Mouse (Mus musculus) midbrain, embryonic 15.5 days (tissue): ENCODE results near the gene Pin4. TPM values are rescaled to one million over a fixed set of nuclear protein-coding genes. Genes with fewer than 3 reads are reported as not detected.
"Not testable (repeated sequence)": the region's sequence is repeated elsewhere in the genome, so short reads cannot be mapped to it uniquely, and the experiment has no call there.

Source experiments
- ATAC-seq: fragments of 200-750 bp; cut with Nextera tagmentation; replicated peaks from 2 replicates; pipeline ENCODE4 v1.8.0; 2017; ENCODE audit warnings: moderate TSS enrichment
- H3K27ac ChIP-seq: fragments of 300-500 bp; sonication (generic); 2 replicates; pipeline ENCODE4 v1.5.1; 2015; ENCODE audit warnings: mild to moderate bottlenecking, inconsistent platforms
- H3K27me3 ChIP-seq: fragments of 300-500 bp; sonication (generic); replicated peaks from 2 replicates; pipeline ENCODE4 v1.6.1; 2015; ENCODE audit warnings: inconsistent platforms
- H3K36me3 ChIP-seq: fragments of 300-500 bp; sonication (generic); replicated peaks from 2 replicates; pipeline ENCODE4 v1.6.1; 2015; ENCODE audit warnings: inconsistent platforms
- H3K4me1 ChIP-seq: fragments of 300-500 bp; sonication (generic); 2 replicates; pipeline ENCODE4 v1.6.1; 2015; ENCODE audit warnings: inconsistent platforms
- H3K4me2 ChIP-seq: fragments of 300-500 bp; sonication (generic); 2 replicates; pipeline ENCODE4 v1.6.1; 2015; ENCODE audit warnings: inconsistent platforms, mild to moderate bottlenecking, moderate library complexity
- H3K4me3 ChIP-seq: fragments of 300-500 bp; sonication (generic); 2 replicates; pipeline ENCODE4 v1.5.1; 2015; ENCODE audit warnings: mild to moderate bottlenecking, inconsistent platforms
- H3K9ac ChIP-seq: fragments of 300-500 bp; sonication (generic); 2 replicates; pipeline ENCODE4 v1.6.1; 2015; ENCODE audit warnings: mild to moderate bottlenecking, inconsistent platforms
- H3K9me3 ChIP-seq: fragments of 300-500 bp; sonication (generic); 2 replicates; pipeline ENCODE4 v1.6.1; 2016; ENCODE audit warnings: inconsistent platforms
- WGBS: fragments of 180-500 bp; shearing (Covaris S2); methylation state at CpG from one replicate; pipeline ENCODE4 v1.1.7; 2015; ENCODE audit warnings: mixed read lengths; 5-methylcytosine and 5-hydroxymethylcytosine counted together
- polyA plus RNA-seq: library from polyadenylated mRNA; unstranded; fragments of >200 nt; fragmentation: Nextera tagmentation; extraction: Ambion mirVana; gene quantifications from 2 replicates; pipeline ENCODE4 v1.2.1, GENCODE M21; 2015

Pin4 gene
- polyA plus RNA-seq, 1 experiment from 2014 or later, result 63.9 TPM

DNA sequence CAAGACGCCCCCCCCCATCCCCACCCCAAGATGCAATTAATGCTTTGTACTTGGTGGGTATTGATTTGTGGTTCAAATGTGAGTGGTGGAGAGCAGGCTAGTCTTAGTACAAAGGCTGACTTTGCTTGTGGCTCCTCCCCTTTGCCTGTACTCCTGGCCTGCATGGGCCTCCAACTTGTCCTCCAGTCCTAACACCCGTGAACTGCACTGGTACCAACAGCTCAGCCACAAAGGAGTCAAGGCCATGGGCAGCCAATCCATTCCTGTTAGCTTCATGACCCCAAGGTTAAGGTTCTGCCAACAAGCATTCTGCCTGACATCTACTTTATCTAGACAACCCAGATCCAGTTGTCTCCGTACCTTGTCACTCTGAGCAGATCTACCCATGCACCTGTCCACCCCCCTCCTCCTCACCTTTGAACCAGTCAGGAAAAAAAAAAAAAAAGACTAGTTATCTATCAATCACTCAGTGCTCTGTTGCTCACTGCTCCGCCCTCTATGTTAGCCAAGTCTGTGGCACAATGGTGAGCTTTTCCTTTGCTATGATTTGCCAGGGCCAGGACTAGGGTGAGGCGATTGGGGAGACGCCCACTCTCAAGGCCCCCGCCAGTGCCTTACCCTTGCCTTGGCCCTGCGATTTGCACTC lies 33.3 kb upstream of the Pin4 start:
- Histone ChIP-seq H3K27ac (no peak overlapping the region), H3K36me3 (no peaks in the 10 kb centered on the region), H3K4me3 (no peak overlapping the region), H3K27me3 (no peaks in the 10 kb centered on the region), H3K9me3 (no peaks in the 10 kb centered on the region), H3K4me2 (no peak overlapping the region), H3K9ac (no peak overlapping the region), H3K4me1 (peaks cover 21% of the 10 kb centered on the region)
- ATAC-seq, result no peak
- WGBS, result 89% methylated on average over 8 of the region's 8 CpGs

GRCm38 (mm10) chrX:102090605-102091004 lies 28.6 kb upstream of the Pin4 start:
- Histone ChIP-seq H3K4me3 (no peak overlapping the region), H3K27me3 (0 out of 2 replicates have a peak, but pooled peaks cover 3% of the 10 kb centered on the region), H3K4me1 (no peaks in the 10 kb centered on the region), H3K36me3 (no peaks in the 10 kb centered on the region), H3K9me3 (no peaks in the 10 kb centered on the region), H3K27ac (no peak overlapping the region), H3K4me2 (no peak overlapping the region), H3K9ac (no peak overlapping the region)
- ATAC-seq, result no peak
- 84% methylated on average over 3 of the region's 3 CpGs for WGBS

DNA sequence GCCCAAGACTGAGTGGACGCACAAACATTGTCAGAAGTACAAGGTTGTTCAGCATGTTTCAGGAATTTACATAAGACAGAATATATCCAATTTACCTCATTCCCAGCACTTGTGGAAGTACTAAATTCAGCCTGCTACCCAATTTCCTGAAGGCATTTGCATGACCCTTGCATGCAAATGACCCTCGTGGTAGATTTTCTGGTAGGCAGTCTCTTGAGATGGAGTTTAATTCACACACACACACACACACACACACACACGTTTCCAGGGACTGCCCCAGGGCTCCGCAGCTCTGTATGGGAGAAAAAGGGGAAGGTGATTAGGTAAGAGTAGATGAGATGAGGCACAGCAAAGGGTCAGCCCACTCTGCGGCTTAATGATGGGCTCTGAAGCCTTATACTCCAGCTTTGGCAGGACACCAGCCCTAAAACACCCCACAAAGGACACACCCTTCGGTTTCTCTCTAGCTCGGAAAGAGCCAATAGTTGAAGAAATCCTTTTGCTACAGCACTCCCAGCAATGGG lies 24.8 kb upstream of the Pin4 start:
- 64% methylated on average over 7 of the region's 7 CpGs for WGBS
- Histone ChIP-seq H3K9me3 (no peaks in the 10 kb centered on the region), H3K36me3 (no peaks in the 10 kb centered on the region), H3K9ac (no peak overlapping the region), H3K4me2 (no peak overlapping the region), H3K4me3 (no peak overlapping the region), H3K27me3 (0 out of 2 replicates have a peak, but pooled peaks cover 3% of the 10 kb centered on the region), H3K4me1 (no peaks in the 10 kb centered on the region), H3K27ac (no peak overlapping the region)
- no peak for ATAC-seq

DNA sequence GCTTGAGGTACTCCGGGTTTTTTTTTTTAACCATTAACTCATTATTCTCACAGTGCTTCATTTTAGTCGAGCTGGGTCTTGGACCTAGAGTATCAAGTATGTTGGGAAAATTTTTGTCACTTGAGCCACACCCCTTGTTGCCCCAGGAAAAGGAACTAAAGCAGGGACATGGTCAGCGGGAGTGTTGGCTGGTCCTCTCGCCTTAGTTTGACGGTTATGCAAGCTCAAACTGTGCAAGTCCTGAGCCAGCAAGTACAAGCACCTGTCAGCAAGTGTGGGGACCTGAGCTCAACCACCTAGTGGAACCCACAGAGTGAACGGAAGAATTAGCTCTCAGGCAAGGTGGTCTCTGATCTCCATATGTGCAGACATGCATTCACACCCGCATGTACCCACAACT lies 17.4 kb upstream of the Pin4 start:
- Histone ChIP-seq H3K4me2 (no peak overlapping the region), H3K36me3 (no peaks in the 10 kb centered on the region), H3K9me3 (no peaks in the 10 kb centered on the region), H3K4me3 (no peak overlapping the region), H3K4me1 (no peaks in the 10 kb centered on the region), H3K9ac (no peak overlapping the region), H3K27ac (no peak overlapping the region), H3K27me3 (no peaks in the 10 kb centered on the region)
- no peak for ATAC-seq
- WGBS, result 64% methylated on average over 7 of the region's 7 CpGs

- not testable (repeated sequence) for H3K4me3 ChIP-seq, H3K4me2 ChIP-seq, H3K36me3 ChIP-seq, H3K27ac ChIP-seq, H3K9me3 ChIP-seq, ATAC-seq, H3K4me1 ChIP-seq, H3K27me3 ChIP-seq, H3K9ac ChIP-seq
- 65% methylated on average over 2 of the region's 2 CpGs for WGBS
Measured at GRCm38 (mm10) chrX:102103830-102104229, 15.4 kb upstream of the Pin4 start.

DNA sequence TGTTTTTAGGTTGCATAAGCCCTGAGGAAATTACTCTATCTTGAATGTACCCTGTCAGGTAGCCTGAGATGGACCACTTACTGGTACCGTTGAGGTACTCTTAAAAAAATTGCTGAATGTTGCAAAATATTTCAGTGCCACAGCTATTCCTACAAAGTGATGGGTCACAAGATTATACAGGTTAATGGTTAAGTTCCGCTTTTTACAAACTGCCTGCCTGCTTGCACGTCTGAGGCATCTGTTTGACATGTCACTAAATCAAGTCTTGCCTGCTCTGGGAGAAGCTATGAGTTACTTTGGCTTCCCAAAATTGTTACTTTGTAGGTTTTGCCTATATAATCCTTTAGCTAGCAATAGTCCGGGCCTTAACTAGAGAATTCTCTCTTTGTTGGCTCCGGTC lies 9.9 kb upstream of the Pin4 start:
- H3K27ac ChIP-seq, H3K27me3 ChIP-seq, H3K4me3 ChIP-seq, H3K4me2 ChIP-seq, H3K9me3 ChIP-seq, H3K9ac ChIP-seq, H3K4me1 ChIP-seq, H3K36me3 ChIP-seq, ATAC-seq: not testable (repeated sequence)
- WGBS, result 83% methylated on average over 5 of the region's 5 CpGs

DNA sequence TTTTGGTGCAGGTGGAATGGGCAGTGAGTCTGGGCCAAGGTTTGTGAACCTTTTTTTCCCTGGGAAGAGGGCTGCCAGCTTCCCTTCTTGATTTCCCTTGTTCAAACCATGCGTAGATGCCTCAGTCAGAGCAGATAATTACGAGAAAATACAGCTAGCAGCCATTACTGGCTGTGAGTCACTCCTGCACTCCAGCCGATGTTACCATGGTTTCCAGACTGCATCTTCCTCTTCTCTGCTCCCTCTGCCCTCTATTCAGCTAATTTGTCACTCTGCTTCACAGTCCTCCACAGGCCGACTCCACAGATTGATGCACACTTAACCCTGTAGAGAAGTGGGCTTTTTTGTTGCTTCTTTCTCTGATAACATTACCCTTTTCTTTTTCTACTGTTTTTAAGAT lies 3.6 kb upstream of the Pin4 start:
- no peaks in the 10 kb centered on the region for H3K36me3 ChIP-seq
- WGBS, result 36% methylated on average over 4 of the region's 4 CpGs
- ATAC-seq, result no peak
- H3K9me3 ChIP-seq, result no peaks in the 10 kb centered on the region
- H3K27me3 ChIP-seq, result 0 out of 2 replicates have a peak, but pooled peaks cover 2% of the 10 kb centered on the region
- H3K9ac ChIP-seq, result no peak overlapping the region
- H3K4me1 ChIP-seq, result peaks cover 4% of the 10 kb centered on the region; the same call in 1 of the 2 replicates
- H3K4me3 ChIP-seq, result no peak overlapping the region
- H3K27ac ChIP-seq, result peak overlapping the region; percentile 74
- no peak overlapping the region for H3K4me2 ChIP-seq

DNA sequence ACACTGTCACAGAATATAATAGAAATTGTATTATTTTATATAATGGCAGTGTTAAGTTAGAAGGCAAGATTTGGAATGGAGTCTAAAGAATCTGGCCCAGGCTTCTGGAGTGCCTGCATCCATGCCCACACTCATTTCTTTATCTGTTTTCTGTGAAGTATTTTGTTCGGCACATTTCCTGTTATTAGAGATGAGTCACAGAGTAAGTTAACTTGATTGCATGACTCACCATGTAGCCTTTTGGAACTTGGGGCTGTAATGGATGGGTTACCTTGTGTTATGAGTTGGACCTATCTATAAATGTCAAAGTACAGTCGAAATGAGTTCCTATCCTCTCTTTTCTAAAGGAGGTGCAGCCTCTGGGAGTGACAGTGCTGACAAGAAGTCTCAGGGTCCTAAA lies 2.1 kb downstream of the Pin4 start:
- Histone ChIP-seq H3K36me3 (no peaks in the 10 kb centered on the region), H3K4me3 (no peak overlapping the region), H3K9ac (no peak overlapping the region), H3K9me3 (no peaks in the 10 kb centered on the region), H3K4me1 (peaks cover 4% of the 10 kb centered on the region; the same call in 1 of the 2 replicates), H3K27me3 (no peaks in the 10 kb centered on the region), H3K4me2 (no peak overlapping the region), H3K27ac (no peak overlapping the region)
- WGBS, result 84% methylated on average over 2 of the region's 2 CpGs
- ATAC-seq, result no peak

DNA sequence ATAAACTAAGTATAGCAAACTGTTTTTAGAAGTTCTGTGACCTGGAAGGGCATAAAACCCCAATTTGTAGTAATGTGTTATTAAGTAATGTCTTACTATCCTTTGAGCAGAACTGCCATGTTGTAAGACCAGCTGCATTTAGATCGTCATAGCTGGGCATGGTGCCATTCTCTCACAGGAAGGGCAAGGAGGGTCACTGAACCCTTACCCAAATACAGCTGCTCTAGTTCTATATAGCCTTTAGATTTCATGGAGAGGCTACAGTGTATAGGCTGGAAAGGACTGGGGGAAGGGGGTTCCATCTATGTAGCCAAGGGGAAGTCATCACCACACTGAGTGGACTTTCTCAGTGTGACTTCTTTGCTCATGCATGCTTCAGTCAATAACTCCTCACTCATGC lies 21.9 kb downstream of the Pin4 start:
- no peak overlapping the region for H3K4me3 ChIP-seq
- no peaks in the 10 kb centered on the region for H3K27me3 ChIP-seq
- H3K9me3 ChIP-seq, result no peaks in the 10 kb centered on the region
- no peaks in the 10 kb centered on the region for H3K36me3 ChIP-seq
- WGBS, result 80% methylated on average over 1 of the region's 1 CpGs
- H3K9ac ChIP-seq, result no peak overlapping the region
- H3K4me2 ChIP-seq, result no peak overlapping the region
- H3K4me1 ChIP-seq, result no peaks in the 10 kb centered on the region
- H3K27ac ChIP-seq, result no peak overlapping the region
- no peak for ATAC-seq

- Histone ChIP-seq H3K9ac (peak within 1 kb of the TSS; percentile 29; the same call in 1 of the 2 replicates), H3K4me2 (peak within 1 kb of the TSS; percentile 64), H3K4me3 (peak within 1 kb of the TSS; percentile 43), H3K36me3 (no peaks in the 10 kb centered on the region), H3K27ac (peak within 1 kb of the TSS; percentile 74), H3K4me1 (no peaks in the 10 kb centered on the region), H3K9me3 (no peaks in the 10 kb centered on the region), H3K27me3 (no peaks in the 10 kb centered on the region)
- ATAC-seq, result peak; percentile 100
- WGBS, result 21% methylated on average over 42 of the region's 42 CpGs
Measured at GRCm38 (mm10) chrX:102156618-102157422, 37.6 kb downstream of the Pin4 start, which contains the start of gene Ercc6l. TSS of gene Ercc6l (minus strand) at chrX:102157091.

DNA sequence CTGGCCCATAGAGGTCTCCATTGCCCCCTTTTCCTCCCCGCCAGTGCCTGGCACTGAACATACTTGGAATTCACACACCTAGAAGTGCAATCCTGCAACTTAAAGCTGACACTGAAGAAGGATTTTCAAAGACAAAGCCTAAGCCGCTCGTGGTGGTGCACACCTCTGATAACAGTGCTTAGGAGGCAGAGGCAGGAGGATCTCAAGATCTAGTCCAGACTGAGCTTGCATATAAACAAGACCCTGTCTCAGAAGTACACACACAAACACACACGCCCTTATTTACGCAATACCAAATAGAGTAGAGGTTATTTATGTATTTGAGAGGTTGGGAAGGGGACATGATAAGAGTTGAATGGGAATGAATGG lies 38.2 kb downstream of the Pin4 start:
- ATAC-seq, result no peak; the same call in 1 of the 2 replicates
- no peaks in the 10 kb centered on the region for H3K9me3 ChIP-seq
- no peaks in the 10 kb centered on the region for H3K27me3 ChIP-seq
- peak overlapping the region; percentile 74 for H3K27ac ChIP-seq
- H3K9ac ChIP-seq, result peak overlapping the region; percentile 29; the same call in 1 of the 2 replicates
- whole genome bisulfite sequencing, result 49% methylated on average over 5 of the region's 5 CpGs
- H3K4me2 ChIP-seq, result peak overlapping the region; percentile 41
- peak overlapping the region; percentile 43 for H3K4me3 ChIP-seq
- H3K4me1 ChIP-seq, result no peaks in the 10 kb centered on the region
- no peaks in the 10 kb centered on the region for H3K36me3 ChIP-seq

DNA sequence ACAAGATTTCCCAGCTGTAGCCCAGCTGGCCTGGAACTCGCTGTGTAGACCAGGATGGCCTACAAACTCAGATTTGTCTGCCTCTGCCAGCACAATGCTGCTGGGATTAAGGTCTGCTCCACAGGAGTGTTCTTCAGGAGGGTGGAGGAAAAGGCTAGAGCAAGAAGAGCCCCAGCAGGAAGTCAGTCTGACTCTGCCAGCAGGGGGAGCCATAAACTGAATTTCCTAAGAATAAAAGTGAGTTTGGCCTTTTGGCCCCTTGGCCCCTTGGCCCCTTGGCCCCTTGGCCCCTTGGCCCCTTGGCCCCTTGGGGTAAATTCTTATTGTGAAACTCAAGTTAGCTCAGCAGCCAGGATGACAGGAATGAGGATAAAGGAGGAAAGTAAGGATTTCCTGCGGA lies 40.5 kb downstream of the Pin4 start:
- no peaks in the 10 kb centered on the region for H3K36me3 ChIP-seq
- no peak overlapping the region for H3K4me2 ChIP-seq
- H3K9ac ChIP-seq, result no peak overlapping the region
- WGBS, result 40% methylated on average over 2 of the region's 2 CpGs
- H3K4me3 ChIP-seq, result no peak overlapping the region
- no peaks in the 10 kb centered on the region for H3K9me3 ChIP-seq
- H3K27me3 ChIP-seq, result no peaks in the 10 kb centered on the region
- ATAC-seq, result no peak
- H3K27ac ChIP-seq, result no peak overlapping the region
- H3K4me1 ChIP-seq, result no peaks in the 10 kb centered on the region
